Mouse (Mus musculus) embryonic fibroblast, embryonic 13.5 days (primary cell): ENCODE data around the gene Ecm1. TPM values are rescaled to one million over a fixed set of nuclear protein-coding genes. Genes with fewer than 3 reads are reported as not detected.
"Not testable (repeated sequence)": the region's sequence is repeated elsewhere in the genome, so short reads cannot be mapped to it uniquely, and the experiment has no call there.

Source experiments
- H3K27ac ChIP-seq: 2 replicates; pipeline ENCODE4 v1.5.1; 2012; ENCODE audit warnings: low read length, control low read depth, inconsistent platforms; ENCODE audit not compliant: insufficient read depth
- H3K4me1 ChIP-seq: 2 replicates; pipeline ENCODE4 v1.6.1; 2011; ENCODE audit warnings: low read length; ENCODE audit not compliant: control insufficient read depth, insufficient read depth
- H3K4me3 ChIP-seq: 2 replicates; pipeline ENCODE4 v1.5.1; 2011; ENCODE audit warnings: mild to moderate bottlenecking, control low read depth, low read length; ENCODE audit not compliant: insufficient read depth
- CTCF ChIP-seq: IDR thresholded peaks from 2 replicates; pipeline ENCODE4 v1.5.1; 2011; ENCODE audit warnings: mild to moderate bottlenecking, control low read depth, low read length, moderate library complexity, borderline replicate concordance; ENCODE audit not compliant: insufficient read depth
- POLR2A ChIP-seq: IDR thresholded peaks from 2 replicates; pipeline ENCODE4 v1.6.1; 2011; ENCODE audit warnings: low read depth, mild to moderate bottlenecking, control low read depth, low read length, moderate library complexity
- polyA plus RNA-seq: library from polyadenylated mRNA; stranded (reverse); fragments of >200 nt; gene quantifications from 2 replicates; pipeline ENCODE4 v1.2.4, GENCODE M21; 2011; ENCODE audit warnings: low read depth; ENCODE audit not compliant: missing spikeins, insufficient read length

Ecm1 gene
- polyA plus RNA-seq, 1 experiment = 155 TPM

- H3K4me3 ChIP-seq = no peak overlapping the region
- peaks cover 15% of the 10 kb centered on the region for H3K4me1 ChIP-seq
- H3K27ac ChIP-seq = peak overlapping the region; percentile 86
- TF ChIP-seq CTCF (no peak), POLR2A (peak; percentile 45)
These were observed 37.4 kb downstream of the Ecm1 start for GRCm38 (mm10) chr3:95701877-95702540.

- H3K4me3 ChIP-seq = no peak overlapping the region
- no peak for TF ChIP-seq POLR2A
- TF ChIP-seq CTCF = no peak
- peak overlapping the region; percentile 86; the same call in 1 of the 2 replicates for H3K27ac ChIP-seq
- peaks cover 18% of the 10 kb centered on the region for H3K4me1 ChIP-seq
These were observed 38.3 kb downstream of the Ecm1 start for GRCm38 (mm10) chr3:95701085-95701484.

GRCm38 (mm10) chr3:95700233-95700681 lies 39.1 kb downstream of the Ecm1 start:
- no peak for TF ChIP-seq POLR2A
- no peak for TF ChIP-seq CTCF
- no peak overlapping the region for H3K27ac ChIP-seq
- H3K4me3 ChIP-seq = no peak overlapping the region
- H3K4me1 ChIP-seq = peaks cover 26% of the 10 kb centered on the region

GRCm38 (mm10) chr3:95698286-95698685 lies 41.1 kb downstream of the Ecm1 start:
- Histone ChIP-seq H3K4me1 (peaks cover 37% of the 10 kb centered on the region), H3K4me3 (no peak overlapping the region), H3K27ac (no peak overlapping the region)
- TF ChIP-seq POLR2A (no peak), CTCF (no peak)

- TF ChIP-seq CTCF = no peak
- Histone ChIP-seq H3K27ac (peak overlapping the region; percentile 63), H3K4me1 (peaks cover 30% of the 10 kb centered on the region), H3K4me3 (no peak overlapping the region)
These were observed 43.0 kb downstream of the Ecm1 start for GRCm38 (mm10) chr3:95696360-95696759.

GRCm38 (mm10) chr3:95695796-95696195 lies 43.6 kb downstream of the Ecm1 start:
- H3K27ac ChIP-seq = peak overlapping the region; percentile 39
- H3K4me3 ChIP-seq = no peak overlapping the region

GRCm38 (mm10) chr3:95694808-95695703 lies 44.3 kb downstream of the Ecm1 start:
- no peak overlapping the region for H3K4me3 ChIP-seq
- TF ChIP-seq CTCF = no peak
- TF ChIP-seq POLR2A = no peak
- peaks cover 27% of the 10 kb centered on the region for H3K4me1 ChIP-seq
- H3K27ac ChIP-seq = no peak overlapping the region

More at GRCm38 (mm10) chr3:95695796-95696195, 43.6 kb downstream of the Ecm1 start:
- peaks cover 26% of the 10 kb centered on the region for H3K4me1 ChIP-seq
- no peak for TF ChIP-seq CTCF
- TF ChIP-seq POLR2A = no peak

- TF ChIP-seq POLR2A (no peak), CTCF (no peak)
- Histone ChIP-seq H3K27ac (no peak overlapping the region), H3K4me3 (no peak overlapping the region), H3K4me1 (peaks cover 30% of the 10 kb centered on the region)
These were observed 45.3 kb downstream of the Ecm1 start for GRCm38 (mm10) chr3:95693821-95694807.

- H3K4me3 ChIP-seq = no peak overlapping the region
- peaks cover 36% of the 10 kb centered on the region for H3K4me1 ChIP-seq
- TF ChIP-seq CTCF (no peak), POLR2A (no peak)
- H3K27ac ChIP-seq = no peak overlapping the region
These were observed 46.7 kb downstream of the Ecm1 start for GRCm38 (mm10) chr3:95692677-95693076.

GRCm38 (mm10) chr3:95690552-95690951 lies 48.8 kb downstream of the Ecm1 start:
- H3K4me1 ChIP-seq = peaks cover 27% of the 10 kb centered on the region
- H3K27ac ChIP-seq = peak overlapping the region; percentile 35; the same call in 1 of the 2 replicates
- not testable (repeated sequence) for H3K4me3 ChIP-seq
